Mouse (Mus musculus): Measurements from ENCODE around the gene Pex5l.

The Pex5l gene

DNA sequence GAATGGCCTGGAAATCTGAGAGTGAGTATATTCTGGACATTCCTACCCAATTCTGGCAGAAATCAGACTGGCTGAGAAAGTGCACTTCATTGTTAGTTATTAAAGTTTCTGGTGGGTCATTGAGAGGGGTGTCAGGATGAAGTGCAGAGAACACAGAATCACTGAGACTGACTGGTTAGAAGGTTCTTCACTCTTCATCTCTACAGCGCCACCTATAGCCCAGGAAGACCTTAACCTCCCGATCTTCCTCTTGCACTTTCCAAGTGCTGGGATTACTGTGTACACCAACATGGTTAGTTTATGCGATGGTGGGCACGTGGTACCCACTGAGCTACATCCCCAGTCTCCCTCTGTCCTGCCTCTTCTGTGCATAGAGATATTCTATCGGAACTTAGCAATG lies 195.6 kb downstream of the Pex5l start:
- no peak for DNase-seq (ENCODE audit: low read depth, low spot score)

DNA sequence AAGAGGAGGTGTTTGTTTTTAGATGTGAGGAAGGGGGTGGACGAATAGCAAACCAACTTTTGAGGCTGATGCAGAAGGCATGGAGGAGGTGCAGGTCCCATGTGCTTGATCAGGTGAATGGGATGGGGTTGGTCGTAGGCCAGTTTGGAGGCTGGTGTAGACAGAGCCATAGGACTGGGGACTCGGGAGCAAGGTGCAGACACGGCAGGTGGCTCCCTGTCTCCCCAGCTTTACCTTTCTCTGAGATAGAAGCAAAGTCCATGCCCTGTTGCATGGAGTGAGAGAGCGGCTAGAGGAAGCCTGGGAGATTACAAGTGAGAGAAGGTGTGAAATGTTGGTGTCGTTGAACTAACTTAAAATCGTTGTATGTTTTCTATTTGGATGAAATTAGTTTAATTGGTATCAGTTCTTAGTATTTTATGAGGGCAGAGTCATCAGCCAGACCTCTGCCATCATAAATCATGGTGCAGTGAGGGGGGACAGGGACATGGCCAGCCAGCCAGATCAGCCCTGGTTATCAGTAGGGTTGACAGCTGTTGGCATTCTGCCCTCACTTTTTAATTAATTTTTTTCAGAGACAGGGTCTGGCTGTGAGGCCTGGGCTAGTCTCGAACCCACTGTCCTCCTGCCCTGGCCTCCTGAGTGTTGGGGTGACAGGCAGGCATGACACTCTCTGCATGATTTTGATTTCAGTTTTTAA lies 203.1 kb downstream of the Pex5l start:
- DNase-seq (ENCODE audit: low read depth, low spot score): no peak

DNA sequence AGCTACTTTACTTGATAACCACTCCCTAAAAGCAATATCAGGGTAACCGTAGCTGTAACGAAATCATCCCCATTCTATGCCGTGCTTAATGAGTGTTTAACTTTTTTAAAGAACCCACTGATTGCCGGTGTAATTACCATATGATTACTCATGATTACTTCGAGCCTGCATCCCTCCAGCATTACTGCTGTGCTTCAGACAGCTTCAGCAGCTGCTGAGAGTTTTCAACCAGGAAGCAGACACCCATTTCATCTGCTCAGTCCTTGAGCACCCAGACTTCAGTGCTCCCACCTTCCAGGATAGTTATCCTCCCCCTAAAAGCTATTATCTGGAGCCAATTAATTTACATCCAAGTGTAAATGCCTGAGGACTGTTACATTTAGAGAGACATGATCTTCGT lies 218.9 kb downstream of the Pex5l start:
- DNase-seq (ENCODE audit: low read depth, low spot score): no peak

DNA sequence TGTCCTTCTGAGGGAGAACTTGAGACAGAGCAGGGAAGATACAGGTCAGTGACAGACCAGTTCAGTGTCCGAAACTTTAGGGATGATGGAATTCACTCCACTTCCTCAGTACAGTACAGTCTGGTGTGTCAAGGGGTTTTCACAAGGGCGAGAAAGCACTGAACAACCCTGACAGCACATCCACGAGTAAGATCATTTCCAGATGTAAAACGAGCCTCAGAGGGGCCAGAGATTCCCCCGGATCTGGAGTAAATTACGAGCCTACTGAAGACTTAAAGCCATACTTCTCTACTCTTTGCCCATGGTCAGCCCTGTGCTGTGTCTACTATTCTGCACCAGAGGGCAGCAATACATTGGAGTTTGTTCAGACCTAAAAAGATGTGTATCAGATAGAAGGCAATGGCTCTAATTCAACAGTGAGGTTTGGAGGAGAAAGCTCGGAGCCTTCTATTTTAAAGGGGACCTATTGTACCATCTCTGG lies 232.9 kb downstream of the Pex5l start:
- DNase-seq (ENCODE audit: low read depth, low spot score): no peak

DNA sequence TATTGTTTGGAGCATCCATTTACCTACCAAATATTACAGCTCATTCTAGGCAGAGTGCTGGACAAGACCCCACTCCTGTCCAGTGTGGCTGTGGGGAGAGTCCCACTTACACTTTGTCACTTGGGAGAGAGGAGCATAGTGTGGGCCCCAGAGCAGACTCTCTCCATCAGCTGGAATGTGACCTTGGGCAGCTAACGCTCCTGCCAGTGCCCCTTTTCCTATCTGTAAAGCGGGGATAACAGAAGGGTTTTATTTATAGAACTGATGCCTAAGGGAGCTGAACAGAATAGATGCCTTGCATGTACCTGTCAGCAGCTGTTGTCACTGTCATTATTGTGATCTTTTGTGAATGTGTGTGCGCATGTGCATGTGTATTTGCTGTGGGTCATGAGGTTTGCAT lies 234.6 kb downstream of the Pex5l start:
- DNase-seq (ENCODE audit: low read depth, low spot score): no peak

DNA sequence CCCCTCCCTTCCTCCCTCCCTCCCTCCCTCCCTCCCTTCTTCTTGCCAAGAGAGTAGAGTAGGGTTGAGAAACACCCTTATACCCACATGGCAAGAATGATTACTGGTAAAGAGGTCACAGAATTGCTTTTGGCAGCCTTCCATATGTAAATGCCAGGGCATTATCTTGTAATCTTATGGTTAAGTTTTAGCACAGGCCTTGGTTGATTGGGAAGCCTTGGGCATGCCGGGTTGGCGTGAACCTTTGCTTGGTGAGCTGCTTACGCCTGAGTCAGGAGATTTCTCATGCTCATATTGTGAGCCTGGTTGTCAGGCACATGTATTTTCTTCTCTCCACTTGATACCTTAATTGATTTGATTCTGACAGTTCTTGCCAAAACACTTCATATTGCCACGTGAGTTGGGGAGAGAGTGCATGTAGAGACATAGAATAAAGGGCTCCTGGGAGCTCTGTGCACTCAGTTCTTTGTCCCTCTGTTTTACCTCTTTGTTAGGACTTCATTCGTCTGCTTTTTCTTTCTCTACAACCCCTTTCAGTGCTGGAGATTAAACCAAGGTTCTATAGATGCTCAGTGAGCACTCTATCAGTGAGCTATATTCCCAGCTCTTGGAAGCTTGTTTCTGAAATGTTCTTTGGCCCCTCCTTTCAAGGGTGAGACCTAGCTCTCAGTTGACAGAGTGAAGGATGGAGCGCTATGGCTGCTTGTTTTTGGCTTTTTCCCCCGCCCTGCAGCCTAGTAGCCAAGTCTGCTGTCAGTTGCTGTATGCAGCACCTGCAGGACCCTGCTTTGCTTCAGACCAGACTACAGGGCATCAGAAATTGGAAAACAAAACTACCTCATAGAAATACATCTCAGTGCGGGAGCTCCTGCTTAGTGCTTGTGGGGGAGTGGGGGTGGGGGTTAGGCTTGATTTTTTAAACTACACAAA lies 236.9 kb downstream of the Pex5l start:
- DNase-seq (ENCODE audit: low read depth, low spot score): no peak

DNA sequence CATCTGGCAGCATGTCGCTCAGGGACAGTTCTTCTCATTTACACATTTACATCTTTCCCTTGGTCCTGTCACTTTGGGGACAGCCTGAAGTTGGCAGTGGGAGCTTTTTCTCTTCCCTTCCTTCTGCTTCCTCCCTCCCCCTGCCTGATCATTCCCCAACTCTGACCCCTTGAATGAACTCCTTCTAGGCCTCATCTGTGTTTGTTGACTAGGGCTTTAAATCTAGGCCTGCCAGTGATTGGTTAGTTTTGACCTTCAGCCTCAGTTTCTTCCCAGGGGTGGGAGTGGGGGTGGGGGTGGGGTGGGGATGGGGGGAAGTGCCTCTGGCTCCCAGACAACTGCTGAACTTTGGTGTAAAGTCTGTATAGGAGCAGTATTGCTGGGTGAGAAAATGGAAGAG lies 238.4 kb downstream of the Pex5l start:
- no peak for DNase-seq (ENCODE audit: low read depth, low spot score)

DNA sequence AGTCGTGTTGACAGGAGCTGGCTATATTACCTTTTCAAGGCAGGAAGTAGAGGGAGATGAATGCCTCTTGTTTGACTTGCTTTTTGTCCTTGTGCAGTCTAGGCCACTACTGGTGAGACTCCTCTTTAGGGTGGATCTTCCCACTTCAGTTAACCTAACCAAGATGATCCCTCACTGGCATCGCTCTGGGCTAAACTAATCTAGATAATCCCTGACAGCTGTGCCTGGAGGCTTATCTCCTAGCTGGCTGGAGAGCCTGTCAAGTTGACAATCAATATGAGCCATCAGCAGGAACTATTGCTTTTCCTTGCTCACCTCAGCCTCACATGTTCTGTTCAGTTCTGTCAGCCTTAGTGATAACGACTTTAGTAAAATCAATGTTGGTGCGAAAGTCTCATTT lies 239.6 kb downstream of the Pex5l start:
- no peak for DNase-seq (ENCODE audit: low read depth, low spot score)

All from brain, embryonic 18.5 days (tissue).